Mouse (Mus musculus): ENCODE data around the gene Rgmb.

Gene Rgmb

DNA sequence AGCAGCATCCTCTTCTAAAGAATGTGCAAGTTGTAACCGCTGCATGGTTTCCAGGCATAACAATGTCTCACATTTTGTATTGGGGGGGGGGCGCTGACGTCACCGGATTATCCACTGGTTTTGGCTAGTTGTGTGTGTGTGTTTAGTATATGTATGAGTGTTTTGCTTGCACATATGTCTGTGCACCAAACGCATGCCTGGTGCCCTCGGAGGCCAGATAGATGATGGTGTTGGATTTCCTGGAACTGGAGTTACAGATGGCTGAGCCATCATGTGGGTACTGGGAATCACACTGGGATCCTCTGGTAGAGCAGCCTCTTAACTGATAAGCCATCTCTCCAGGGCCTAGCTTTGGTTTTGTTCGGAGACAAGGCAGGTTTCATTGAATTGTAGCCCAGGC lies 8.5 kb downstream of the Rgmb start:
- DNase-seq (ENCODE audit: low spot score in 2 of 2): no peak

DNA sequence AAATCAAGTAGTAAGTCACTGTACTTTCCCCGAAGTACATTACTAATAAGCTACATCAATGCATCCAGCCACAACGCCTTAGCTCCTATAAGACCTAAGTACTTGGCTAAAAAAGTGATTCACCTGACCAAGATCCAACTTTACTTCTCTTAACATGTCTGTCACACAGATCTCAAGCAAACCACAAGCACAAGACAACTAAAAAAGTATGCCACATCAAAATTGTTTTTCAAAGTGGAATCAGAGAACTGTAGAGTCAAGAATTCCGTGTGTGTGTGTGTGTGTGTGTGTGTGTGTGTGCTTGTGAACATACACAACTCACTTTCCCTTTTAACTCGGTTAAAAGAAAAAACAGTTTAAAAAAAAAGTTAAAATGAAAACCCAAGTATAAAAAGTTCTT lies 9.1 kb downstream of the Rgmb start:
- DNase-seq (ENCODE audit: low spot score in 2 of 2): no peak

DNA sequence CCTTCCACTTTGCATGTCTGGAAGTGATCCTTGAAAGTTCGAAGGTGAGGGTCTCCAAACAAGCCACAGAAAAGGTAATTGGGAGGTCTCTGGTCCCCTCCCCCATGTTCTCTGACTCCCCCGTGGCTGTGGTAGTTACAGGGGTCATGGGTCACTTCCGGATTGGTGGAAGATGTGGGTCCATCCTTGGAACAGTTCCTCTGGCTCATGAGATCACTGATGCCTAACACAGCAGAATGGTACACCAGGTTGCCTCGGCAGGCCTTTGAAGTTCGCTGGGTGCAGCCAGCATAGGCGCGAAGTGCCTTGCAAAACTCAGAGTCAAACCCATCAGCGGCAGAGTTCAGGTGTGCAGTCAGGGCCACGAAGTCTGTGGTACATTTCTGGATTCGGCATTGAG lies 10.1 kb downstream of the Rgmb start:
- no peak for DNase-seq (ENCODE audit: low spot score in 2 of 2)

DNA sequence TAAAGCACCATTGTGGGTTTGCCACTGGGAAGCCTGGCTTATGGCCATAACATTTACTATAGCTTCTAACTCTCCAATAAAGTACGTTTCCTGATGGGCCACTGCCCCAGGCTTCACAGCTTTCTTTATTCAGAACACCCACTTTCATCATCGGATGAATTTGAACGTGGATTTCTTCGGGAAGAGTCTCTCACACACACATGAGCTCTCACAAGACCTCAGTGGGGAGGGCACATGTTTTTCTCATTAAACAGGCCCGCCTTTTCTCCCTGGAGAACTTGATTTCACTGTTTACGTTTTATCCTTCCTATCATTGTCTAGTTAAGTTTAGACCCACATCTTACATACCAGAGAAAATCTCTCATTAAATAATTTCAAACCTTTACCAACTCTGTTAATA lies 10.7 kb downstream of the Rgmb start:
- no peak for DNase-seq (ENCODE audit: low spot score in 2 of 2)

DNA sequence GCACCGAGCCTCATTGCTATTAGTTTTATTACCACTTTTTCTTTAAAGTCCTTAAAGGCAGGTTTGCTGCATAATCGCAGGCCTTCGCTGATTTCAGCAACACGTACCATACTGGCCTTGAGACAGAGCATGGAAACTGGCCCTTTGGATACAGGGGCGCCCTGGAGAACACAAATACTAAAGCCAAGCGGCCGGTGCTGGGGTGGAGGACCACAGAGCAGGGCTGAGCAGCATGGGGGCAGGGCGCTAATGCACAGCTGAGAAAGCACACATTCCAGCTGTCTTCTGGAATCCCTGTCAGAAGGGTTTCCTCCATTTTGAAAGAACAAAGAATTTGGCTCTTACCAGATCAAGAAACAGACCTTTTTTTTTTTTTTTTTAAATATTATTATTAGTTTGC lies 12.5 kb downstream of the Rgmb start:
- no peak for DNase-seq (ENCODE audit: low spot score in 2 of 2)

DNA sequence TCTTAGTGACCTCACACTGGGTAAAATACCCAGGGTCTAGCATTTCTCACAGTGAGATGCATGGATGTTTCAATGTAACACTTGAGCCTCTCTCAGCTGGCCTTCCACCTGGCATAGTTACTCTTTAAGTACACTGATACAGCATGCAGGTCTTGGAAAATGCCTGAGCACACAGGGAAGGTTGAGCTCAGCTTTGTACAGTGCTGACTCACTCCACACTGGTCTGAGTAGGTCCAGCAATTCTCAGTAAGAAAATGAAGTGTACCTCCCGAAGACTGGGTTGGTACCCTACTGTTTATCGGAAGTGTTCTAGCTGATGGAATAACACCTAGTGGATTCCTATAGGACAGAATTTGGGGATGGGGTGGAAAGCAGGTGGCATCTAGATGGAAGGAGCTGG lies 13.2 kb downstream of the Rgmb start:
- no peak for DNase-seq (ENCODE audit: low spot score in 2 of 2)

DNA sequence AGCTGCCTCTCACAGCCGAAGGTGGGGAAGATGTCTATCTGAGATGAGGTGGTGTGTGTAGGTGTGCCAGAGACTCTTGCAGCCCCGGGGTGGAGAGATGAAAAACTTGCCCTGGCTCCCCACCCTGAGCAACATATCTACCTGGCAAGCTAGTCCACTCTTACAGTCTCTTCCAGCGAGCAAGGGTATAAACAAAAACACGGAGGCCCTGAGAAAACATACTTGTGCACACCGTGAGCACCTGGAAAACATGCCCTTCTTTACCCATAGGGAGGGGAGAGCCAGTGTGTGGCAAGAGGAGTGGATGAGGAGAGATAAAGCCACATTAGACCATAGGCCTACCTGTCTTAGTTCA lies 13.8 kb downstream of the Rgmb start:
- DNase-seq (ENCODE audit: low spot score in 2 of 2): no peak

DNA sequence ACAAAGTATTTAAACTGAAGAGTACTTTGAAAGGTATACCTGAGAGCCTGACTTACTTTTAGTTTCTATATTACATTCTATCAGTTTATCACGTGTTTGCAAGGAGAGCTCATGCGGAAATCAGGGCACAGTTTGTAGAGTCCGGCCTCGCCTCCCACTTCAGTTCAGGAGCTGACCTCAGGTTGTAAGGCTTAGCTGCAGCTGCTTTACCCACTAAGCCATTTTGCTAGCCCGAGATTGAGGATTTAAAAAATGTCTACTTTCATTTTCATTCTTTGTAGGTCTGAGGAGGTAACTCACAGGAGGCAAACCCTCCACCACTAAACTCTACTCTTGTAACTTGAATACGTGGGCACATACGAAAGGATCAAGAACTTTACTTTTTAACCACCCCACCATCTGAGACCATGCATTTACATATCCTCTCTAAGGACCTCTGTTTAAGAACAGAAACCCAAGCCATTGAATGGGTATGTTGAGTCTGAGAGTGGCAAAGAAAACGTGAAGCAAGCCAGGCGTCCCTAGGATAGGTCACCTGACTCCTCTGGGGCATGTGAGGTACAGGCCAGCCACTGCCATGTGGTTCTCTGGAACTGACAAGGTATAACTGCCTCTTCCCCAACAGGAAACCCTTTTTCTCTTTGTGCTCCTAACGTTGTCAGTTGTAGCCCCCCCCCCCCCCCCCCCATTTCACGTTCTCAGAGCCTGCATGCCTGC lies 14.3 kb downstream of the Rgmb start:
- DNase-seq (ENCODE audit: low spot score in 2 of 2): no peak

DNA sequence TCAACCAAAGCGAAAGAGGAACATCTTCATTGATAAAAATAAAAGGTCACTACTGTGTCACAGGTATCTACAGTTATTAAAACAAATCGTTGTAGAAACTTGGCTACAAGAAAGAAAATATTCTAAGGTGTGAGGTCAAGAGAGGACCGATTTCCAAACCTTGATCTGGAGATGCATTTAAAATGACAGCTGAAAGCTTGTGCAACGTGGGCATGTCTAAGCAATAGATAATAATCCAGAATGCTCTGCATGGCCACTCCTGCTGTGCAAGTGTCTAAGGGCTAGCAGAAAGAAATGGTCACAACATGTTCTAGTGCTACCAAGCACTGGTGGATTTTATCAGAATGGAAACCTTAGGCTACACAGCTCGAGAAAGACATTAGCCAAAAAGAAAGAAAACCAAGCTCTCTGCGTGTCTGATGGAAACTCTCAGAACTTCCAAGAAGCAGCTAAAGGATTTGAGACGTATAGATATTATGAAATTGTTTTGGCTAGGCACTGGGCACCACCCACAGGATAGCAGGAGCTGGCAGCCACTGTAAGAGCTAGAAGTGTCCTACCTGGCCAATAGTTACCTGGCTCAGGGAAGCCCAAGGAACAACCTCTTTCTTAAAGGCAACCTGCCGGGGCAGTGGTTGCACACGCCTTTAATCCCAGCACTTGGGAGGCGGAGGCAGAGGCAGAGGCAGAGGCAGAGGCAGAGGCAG lies 15.4 kb downstream of the Rgmb start:
- DNase-seq (ENCODE audit: low spot score in 2 of 2): no peak

GRCm38 (mm10) chr17:15813658-15814212 lies 17.1 kb downstream of the Rgmb start:
- no peak for DNase-seq (ENCODE audit: low spot score in 2 of 2)

DNA sequence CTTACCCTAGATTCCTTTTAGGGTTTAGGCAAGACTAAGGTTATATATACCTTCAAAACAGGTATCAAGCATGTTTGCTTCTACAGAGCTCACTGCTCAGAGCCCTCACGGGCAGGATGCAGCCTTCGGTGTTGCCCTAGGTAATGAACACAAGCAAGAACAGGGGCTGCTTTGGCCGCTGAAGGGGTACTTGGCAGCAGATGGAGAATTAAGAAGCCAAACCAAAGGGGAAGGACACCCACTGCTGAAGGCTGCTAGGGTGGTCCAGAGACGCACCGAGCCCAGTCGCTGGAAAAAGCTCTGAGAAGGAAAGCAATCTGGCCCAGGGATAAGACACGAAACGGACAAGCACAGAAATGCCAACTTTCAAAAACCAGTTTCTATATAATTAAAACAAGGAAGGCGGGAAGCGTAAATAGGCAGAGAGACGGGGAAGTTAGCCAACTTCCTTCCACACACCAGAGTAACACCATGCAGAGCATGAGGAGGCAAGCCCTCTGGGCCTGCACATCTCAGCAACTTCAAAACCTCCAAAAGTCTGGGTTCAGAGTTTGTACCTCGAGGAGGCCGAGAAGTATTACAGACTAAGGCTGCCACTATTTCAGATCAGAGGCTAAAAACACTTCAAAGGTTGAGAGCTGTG lies 18.6 kb downstream of the Rgmb start:
- DNase-seq (ENCODE audit: low spot score in 2 of 2): no peak

- no peak for DNase-seq (ENCODE audit: low spot score in 2 of 2)
These were observed 20.9 kb downstream of the Rgmb start for GRCm38 (mm10) chr17:15809949-15810348.

GRCm38 (mm10) chr17:15808468-15809374 lies 22.1 kb downstream of the Rgmb start:
- DNase-seq (ENCODE audit: low spot score in 2 of 2): no peak

DNA sequence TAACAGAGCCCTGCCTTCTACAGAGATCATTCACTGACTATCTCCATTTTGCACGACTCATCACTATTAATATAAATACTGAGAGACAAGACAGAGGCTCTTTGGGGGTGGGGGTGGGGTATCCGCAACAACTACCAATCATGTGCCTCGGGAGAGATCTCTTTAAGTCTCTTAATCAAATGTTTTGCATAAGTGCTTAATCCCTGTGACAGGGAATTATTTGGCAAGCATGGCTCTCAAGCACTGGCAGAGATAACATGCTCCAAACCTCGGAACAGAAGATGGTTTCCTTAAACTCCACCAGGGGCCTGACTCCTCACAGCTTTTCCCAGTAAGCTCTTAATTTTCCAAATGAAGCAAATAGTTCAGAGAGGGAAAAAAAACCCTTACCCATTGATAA lies 22.8 kb downstream of the Rgmb start:
- no peak for DNase-seq (ENCODE audit: low spot score in 2 of 2)

- no peak for DNase-seq (ENCODE audit: low spot score in 2 of 2)
These were observed 23.4 kb downstream of the Rgmb start for GRCm38 (mm10) chr17:15807295-15807984.

GRCm38 (mm10) chr17:15804008-15804812 lies 26.6 kb downstream of the Rgmb start:
- no peak for DNase-seq (ENCODE audit: low spot score in 2 of 2)

DNA sequence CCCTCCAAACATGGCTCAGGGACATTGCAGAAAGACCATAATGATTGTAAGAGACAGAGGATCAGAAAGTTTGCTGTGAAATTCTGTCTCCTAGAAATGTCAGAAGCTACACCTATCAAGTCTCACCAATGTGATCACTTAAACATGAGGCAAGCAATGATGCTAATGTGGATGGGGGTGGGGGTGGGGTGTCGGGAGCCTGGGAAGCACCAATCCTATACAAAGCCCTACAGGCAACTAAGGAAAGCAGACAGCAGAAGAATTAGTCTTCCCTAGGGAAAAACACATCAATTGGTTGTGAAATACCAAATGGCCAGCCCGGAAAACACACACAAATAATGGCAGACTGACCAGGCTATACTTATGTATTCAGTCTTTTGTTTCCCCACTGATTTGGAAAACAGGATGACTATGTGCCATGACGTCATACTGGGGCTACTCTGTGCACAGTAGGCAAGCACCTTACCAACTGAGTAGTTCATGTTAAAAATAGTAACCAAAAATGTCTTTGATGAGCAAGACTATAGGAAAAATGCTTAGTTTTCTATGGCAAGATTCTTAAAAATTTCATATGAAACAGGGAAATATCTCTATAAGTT lies 31.5 kb downstream of the Rgmb start:
- DNase-seq (ENCODE audit: low spot score in 2 of 2): no peak

- DNase-seq (ENCODE audit: low spot score in 2 of 2): no peak
These were observed 40.1 kb downstream of the Rgmb start for GRCm38 (mm10) chr17:15790716-15791115.

- peak in 1 of 2 experiments; percentile 27 for DNase-seq (ENCODE audit: low spot score in 2 of 2)
These were observed 43.8 kb downstream of the Rgmb start for GRCm38 (mm10) chr17:15787036-15787435.

GRCm38 (mm10) chr17:15777979-15778378 lies 52.9 kb downstream of the Rgmb start:
- peak in 1 of 2 experiments; percentile 60 for DNase-seq (ENCODE audit: low spot score in 2 of 2)
